Mouse (Mus musculus) cerebellum, adult 9-10 months (tissue): ENCODE results near the gene Ndufb3.
"Not testable (repeated sequence)": the region's sequence is repeated elsewhere in the genome, so short reads cannot be mapped to it uniquely, and the experiment has no call there.

Experiments
- DNase-seq: peaks from one replicate; pipeline ENCODE4 v3.0.0; 2022

Gene Ndufb3

DNA sequence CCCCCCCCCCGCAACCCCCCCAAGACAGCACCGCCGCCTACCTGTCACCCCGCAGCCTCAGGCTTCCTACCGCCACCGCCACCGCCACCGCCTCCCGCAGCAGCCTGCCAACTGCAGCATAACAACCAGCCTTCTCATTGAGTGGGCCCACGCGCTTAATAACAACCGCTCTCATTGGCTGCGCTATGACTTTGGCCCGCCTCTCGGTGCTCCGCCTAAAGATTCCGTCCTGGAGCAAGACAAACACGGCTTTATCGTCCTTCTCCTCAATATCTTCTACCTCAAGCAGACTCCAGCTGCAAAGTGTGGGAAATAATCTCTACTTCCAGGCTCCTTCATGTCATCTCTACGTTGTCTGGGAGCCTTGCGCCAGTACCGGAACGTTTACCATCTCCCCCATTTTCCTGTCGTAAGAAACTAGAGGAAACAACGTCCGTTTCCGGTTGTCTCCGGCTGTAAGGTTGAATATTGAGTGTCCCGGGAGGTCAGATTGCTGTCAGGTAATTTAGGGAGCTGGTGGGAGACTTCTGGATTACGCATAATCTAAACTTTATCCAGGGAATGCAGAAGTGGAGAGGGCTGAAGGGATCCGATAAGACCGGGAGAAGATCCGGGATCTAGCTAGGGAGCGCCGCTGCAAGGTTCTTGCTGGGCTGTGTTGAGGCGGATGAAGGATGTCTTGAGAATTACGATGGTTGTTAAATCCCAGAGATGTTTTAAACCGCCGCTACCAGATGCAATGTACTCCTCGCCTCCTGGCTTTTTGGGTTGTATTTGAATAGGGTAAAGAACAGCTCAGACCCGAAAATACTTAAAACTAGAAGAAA, at the start of gene Ndufb3, which contains the start of gene Fam126b:
Ndufb3 (plus strand) TSS at position 214 of the 827 bp plus-strand sequence.
Fam126b (minus strand) TSS at position 153 of the 827 bp plus-strand sequence.
- DNase-seq, result peak; percentile 94

DNA sequence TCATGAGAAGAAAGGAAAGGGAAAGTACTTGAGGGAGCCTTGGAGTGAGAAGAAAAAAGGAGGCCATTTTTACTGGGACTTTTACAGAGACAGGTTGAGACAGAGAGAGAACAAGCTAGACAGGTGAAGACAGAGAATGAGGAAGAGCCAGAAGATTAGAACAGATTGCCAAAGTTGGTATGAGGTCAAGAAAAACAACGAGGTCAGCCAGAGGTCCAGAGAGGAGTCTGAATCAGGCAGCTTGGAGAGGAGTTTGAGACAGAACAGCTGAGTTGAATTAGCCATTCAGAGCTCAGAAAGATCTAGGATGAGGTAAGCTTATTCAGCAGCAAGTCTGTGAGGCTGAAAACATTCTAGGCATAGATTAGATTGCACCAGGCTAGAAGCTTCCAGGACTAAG, 44.8 kb upstream of the Ndufb3 start:
- no peak for DNase-seq

- DNase-seq, result not testable (repeated sequence)
These were observed 25.8 kb upstream of the Ndufb3 start for GRCm38 (mm10) chr1:58560370-58560769.

DNA sequence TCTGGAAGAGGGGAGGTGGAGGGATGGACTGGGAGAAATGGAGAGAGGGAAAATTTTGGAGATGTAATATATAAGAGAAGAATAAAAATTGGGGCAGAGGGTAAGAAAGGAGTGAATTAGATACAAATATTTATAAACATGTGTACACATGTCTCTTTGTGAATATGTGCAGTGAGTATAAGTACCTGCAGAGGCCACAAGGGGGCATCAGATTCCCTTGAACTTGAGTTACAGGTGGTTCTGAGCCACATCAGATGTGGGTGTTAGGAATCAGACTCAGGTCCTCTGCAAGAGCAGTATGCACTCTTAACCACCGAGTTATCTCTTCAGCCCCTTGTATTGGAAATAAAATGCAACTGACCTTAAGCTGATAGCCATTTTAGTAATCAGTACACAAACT, 23.7 kb upstream of the Ndufb3 start:
- DNase-seq, result peak; percentile 65

DNA sequence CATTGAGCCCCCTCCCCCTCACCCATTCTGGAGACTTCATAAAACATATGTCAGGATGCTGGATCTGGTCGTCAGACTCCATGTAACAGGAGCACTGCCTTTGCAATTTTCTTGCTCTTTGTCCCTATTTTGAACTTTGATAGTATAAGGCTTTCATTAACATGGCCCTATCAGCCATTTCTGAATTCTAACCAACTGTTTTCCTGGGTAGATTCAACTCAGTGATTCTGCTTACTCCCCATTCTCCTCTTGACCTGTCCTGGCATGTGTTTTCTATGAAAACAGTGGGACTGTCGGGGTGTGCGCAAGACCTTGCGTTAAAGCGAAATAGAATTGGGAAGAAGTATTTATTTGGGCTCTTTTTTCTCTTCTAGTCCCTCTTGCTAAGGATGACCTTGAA, 21.2 kb upstream of the Ndufb3 start:
- no peak for DNase-seq

DNA sequence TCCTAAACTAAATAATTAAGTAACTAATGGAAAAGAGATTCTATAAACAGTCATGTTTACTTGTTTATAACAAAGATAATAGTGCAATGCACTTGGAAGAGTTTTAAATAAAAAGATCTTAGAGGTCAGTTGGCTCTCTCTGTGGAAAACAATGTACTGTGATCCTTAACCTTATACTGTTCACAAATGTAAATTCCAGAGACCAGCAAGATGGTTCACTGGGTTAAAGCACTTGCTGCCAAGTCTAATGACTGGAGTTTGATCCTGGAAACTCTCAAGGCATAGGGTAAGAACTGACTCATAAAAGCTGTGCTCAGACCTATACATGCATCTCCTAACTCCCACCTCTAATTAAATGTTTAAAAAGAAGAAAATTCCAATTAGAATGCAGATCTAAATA, 19.6 kb upstream of the Ndufb3 start:
- DNase-seq, result no peak

- DNase-seq, result no peak
These were observed 17.6 kb upstream of the Ndufb3 start for GRCm38 (mm10) chr1:58568456-58569130.

DNA sequence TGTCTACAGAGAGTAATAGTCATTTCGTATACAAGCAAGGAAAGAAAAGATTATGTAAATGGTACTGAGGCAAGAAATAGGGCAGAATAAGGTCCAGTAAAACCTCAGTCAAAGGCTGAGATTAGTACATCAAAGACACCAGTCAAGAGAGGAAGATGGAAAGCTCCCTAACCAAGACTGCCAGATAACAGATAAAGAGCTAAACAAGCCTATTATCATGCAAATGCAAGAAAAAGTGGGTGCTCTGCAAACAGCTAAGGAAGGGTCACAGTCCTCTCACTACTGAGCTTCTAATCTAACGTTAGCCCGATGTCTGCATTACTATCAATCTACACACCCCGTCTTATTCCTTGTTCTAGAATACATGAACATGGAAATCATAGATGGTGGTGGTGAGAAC, 15.7 kb upstream of the Ndufb3 start:
- no peak for DNase-seq

GRCm38 (mm10) chr1:58579179-58579578, 7.0 kb upstream of the Ndufb3 start:
- DNase-seq, result no peak

DNA sequence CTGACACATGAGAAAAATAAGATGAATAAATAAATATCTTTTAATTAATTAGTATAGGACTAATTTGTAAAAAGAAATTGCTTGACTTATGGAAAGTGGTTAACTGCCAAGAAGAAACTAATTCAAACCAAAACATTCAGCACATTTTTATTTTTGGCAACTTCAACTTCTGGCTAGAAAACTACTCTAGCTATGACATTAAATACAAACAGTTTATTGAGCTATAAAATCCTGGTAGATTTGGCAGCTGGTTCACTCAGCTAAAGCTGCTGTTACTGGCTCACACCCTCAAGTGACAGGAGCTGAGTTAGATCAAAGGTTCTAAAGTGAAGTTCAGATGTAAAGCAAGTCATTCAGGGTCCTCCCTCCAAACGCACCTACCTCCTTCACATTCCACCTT, 3.6 kb upstream of the Ndufb3 start:
- no peak for DNase-seq

- DNase-seq, result peak; percentile 78
These were observed 1.9 kb upstream of the Ndufb3 start for GRCm38 (mm10) chr1:58584271-58584670.

GRCm38 (mm10) chr1:58585373-58586170, 612 bp upstream of the Ndufb3 start:
- DNase-seq, result peak; percentile 57

- no peak for DNase-seq
These were observed 1.3 kb downstream of the Ndufb3 start for GRCm38 (mm10) chr1:58587491-58587890.

DNA sequence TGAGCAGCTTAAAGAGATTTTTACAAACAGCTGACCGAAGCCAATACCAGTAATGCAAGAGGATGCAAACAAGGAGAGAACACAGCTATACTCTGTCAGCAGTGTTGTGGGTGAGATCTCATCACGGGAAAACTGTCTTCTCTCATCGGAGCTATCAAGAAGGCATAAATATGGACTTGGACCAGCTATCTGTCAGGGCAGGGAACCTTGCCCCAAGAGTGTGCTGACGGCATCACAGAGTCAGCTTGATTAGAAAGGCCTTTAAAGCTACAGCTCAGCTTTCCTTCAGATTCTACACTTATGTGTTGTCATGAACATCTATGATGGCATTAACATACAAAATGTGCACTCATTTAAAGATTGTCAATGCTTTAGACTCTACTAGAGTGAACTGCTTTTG, 16.5 kb downstream of the Ndufb3 start:
- no peak for DNase-seq

DNA sequence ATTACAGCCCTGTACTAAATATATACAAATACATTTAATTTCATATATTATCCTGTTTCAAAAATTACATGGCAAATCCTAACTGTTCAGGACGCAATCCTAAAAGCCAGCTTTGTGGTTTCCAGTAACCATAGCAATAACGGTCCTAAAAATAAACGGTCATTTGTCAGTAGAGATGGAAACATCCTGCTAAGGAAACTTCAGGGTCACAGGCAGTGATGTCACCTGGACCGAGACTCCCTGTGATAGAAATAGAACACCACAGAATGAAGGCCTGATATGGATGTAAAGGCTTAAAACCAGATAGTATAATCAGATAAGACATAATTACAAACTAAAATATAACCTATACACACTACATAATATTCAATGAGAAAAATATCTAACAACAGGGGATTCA, 17.6 kb downstream of the Ndufb3 start:
- DNase-seq, result no peak

DNA sequence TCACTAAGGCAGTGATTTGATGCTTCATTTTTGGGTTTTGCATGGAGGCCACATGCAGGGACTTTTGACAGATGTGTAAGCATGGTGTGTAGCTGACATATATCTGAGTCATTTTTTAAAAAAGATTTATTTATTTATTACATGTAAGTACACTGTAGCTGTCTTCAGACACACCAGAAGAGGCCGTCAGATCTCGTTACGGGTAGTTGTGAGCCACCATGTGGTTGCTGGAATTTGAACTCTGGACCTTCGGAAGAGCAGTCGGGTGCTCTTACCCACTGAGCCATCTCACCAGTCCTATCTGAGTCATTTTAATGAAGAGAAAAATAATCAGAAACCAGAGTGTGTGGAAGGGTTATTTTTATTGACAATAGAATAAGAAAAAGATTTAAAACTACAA, 23.4 kb downstream of the Ndufb3 start:
- DNase-seq, result not testable (repeated sequence)

DNA sequence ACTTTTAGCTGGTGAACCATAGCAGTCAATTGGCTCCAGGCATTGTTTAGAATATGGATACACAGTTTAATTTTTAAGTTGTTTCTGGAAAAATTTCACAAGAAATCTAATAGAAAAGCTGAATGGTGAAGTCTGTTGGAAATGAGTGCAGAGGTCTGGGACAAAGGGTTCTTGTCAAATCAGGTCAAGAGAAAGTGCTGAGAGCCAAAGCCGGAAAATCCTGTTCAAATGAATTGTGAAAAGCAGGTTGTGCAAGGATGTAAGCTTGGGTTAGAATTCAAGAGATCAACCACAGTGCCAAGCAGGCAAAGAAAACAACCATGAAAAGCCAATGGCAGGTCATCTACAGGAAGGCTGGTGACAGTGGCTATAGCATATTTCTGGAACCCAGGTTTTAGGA, 24.0 kb downstream of the Ndufb3 start:
- no peak for DNase-seq

GRCm38 (mm10) chr1:58610611-58611010, 24.4 kb downstream of the Ndufb3 start:
- no peak for DNase-seq

DNA sequence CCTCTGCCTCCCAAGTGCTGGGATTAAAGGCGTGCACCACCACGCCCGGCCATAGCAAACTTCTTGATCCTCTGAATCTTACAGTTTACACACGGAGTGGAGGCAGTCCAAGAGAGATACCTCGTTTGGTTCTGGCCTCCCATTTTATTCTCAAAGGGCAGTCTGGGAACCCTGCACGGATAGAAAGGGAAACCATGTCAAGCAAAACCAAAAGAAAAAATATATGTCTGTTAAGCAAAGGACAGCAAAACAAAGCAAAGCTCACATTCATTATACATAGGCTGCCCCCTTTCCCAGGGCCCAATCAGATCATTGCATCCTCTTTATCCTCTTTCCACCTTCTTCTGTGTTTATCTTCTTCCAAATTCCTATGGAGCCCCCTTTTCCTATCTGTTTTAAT, 27.6 kb downstream of the Ndufb3 start:
- peak; percentile 36 for DNase-seq

DNA sequence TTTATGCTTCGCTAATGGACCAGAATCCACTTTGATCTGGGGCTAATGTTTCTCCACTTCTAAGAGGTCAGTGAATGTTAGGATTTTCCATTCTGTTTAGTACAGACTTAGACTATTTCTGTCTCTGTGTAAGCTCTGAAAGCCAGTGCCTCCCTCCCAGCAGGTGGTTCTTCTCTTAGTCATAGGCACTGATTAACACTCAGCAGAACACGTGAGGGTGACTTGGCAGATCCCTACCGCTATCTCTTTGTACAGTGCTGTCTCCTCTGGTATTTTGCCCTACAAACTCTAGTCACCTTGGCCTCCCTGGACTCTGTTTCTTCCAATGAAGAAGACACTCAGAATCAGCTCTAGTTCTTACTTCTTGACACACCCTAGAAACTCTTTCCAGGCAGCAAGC, 28.2 kb downstream of the Ndufb3 start:
- peak; percentile 18 for DNase-seq

- no peak for DNase-seq
These were observed 29.0 kb downstream of the Ndufb3 start for GRCm38 (mm10) chr1:58615146-58615545.

DNA sequence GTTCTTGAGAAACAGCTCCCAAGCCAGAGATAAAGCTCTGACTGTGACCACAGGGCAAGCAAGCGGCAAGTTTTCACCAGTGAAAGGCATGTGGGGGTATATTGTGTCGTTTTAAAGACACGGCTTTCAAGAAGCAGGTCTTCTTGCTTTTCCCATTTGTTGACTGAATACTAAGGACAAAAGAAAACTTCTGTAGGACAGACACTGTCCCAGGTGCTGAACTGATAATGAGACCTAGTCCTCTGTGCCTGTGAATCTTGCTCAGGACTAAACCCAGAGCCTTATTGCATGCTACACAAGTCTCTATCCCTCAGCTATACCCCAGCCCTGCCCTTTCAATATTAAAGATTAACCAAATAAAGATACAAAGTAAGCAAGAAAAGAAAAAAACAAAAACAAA, 30.0 kb downstream of the Ndufb3 start:
- DNase-seq, result no peak

DNA sequence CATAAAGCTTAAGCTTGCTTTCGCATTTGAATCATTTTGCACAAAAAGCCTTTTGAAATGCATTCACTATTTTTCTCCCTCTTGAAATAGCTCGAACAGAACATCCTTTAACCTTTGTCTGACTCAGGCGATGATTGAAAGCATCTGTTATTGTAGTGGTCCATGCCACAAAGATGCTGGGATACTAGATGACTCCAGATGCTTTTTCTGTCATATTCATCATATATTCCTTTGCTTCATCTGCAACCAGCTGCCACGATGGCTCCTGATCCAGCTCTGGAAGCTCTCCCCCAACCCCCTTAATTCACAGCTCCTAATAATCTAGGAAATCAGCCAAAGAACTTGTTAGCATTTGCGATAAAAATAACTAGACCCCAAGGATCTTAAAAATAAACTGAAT, 30.9 kb downstream of the Ndufb3 start:
- DNase-seq, result no peak
